Mouse (Mus musculus): Measurements from ENCODE around the gene Samd10. TPM values are rescaled to one million over a fixed set of nuclear protein-coding genes. Genes with fewer than 3 reads are reported as not detected.

Samd10 gene
- polyA plus RNA-seq, 1 experiment, result 0.67 TPM

- Histone ChIP-seq H3K4me2 (ENCODE audit: low read depth) (no peak overlapping the region), H3K27me3 (ENCODE audit: control insufficient read depth, insufficient read depth, insufficient read length) (no peaks in the 10 kb centered on the region), H3K36me3 (ENCODE audit: control insufficient read depth, insufficient read depth) (peaks cover 11% of the 10 kb centered on the region), H3K4me3 (no peak overlapping the region), H3K79me2 (ENCODE audit: control insufficient read depth, insufficient read depth) (no peaks in the 10 kb centered on the region), H3ac (ENCODE audit: control insufficient read depth, insufficient read length) (no peak overlapping the region)
- TF ChIP-seq MAX (IDR thresholded peaks at IDR 0.05; ENCODE audit: low read depth) (no peak), SRF (IDR thresholded peaks at IDR 0.05; ENCODE audit: control insufficient read depth, insufficient read length, low read depth) (no peak), POLR2AphosphoS2 (IDR thresholded peaks at IDR 0.05; ENCODE audit: insufficient read length, low read depth) (no peak), MYOD1 (IDR thresholded peaks at IDR 0.05; ENCODE audit: control insufficient read depth in 1 of 3, insufficient read length in 2 of 3, low read depth in 2 of 3) (no peak), TCF12 (IDR thresholded peaks at IDR 0.05; ENCODE audit: insufficient read depth, poor library complexity, severe bottlenecking) (no peak), E2F4 (IDR thresholded peaks at IDR 0.05; ENCODE audit: insufficient read depth) (no peak), TCF3 (IDR thresholded peaks at IDR 0.05; ENCODE audit: insufficient read length, low read depth) (no peak), CEBPB (IDR thresholded peaks at IDR 0.05; ENCODE audit: insufficient read depth, poor library complexity, severe bottlenecking) (no peak), POLR2A (IDR thresholded peaks at IDR 0.05; ENCODE audit: insufficient read length, low read depth) (no peak), REST (IDR thresholded peaks at IDR 0.05; ENCODE audit: insufficient read depth, insufficient read length) (no peak), MYOG (IDR thresholded peaks at IDR 0.05; ENCODE audit: control insufficient read depth in 1 of 3, insufficient read depth in 1 of 3, insufficient read length in 2 of 3, low read depth in 2 of 3) (no peak), USF1 (IDR thresholded peaks at IDR 0.05; ENCODE audit: low read depth) (no peak)
These were observed 9.3 kb downstream of the Samd10 start for GRCm38 (mm10) chr2:181589732-181590105.

GRCm38 (mm10) chr2:181589011-181589731, 9.8 kb downstream of the Samd10 start:
- Histone ChIP-seq H3K4me3 (no peak overlapping the region), H3K36me3 (ENCODE audit: control insufficient read depth, insufficient read depth) (peaks cover 12% of the 10 kb centered on the region), H3K27me3 (ENCODE audit: control insufficient read depth, insufficient read depth, insufficient read length) (no peaks in the 10 kb centered on the region), H3K4me2 (ENCODE audit: low read depth) (no peak overlapping the region), H3K79me2 (ENCODE audit: control insufficient read depth, insufficient read depth) (no peaks in the 10 kb centered on the region), H3ac (ENCODE audit: control insufficient read depth, insufficient read length) (no peak overlapping the region)
- TF ChIP-seq MAX (IDR thresholded peaks at IDR 0.05; ENCODE audit: low read depth) (no peak), TCF3 (IDR thresholded peaks at IDR 0.05; ENCODE audit: insufficient read length, low read depth) (no peak)

- H3K36me3 ChIP-seq (ENCODE audit: control insufficient read depth, insufficient read depth), result peaks cover 12% of the 10 kb centered on the region
- no peak overlapping the region for H3K4me2 ChIP-seq (ENCODE audit: low read depth)
- no peak for TF ChIP-seq MYOD1 (IDR thresholded peaks at IDR 0.05; ENCODE audit: control insufficient read depth in 1 of 3, insufficient read length in 2 of 3, low read depth in 2 of 3)
- no peak for TF ChIP-seq MAX (IDR thresholded peaks at IDR 0.05; ENCODE audit: low read depth)
- TF ChIP-seq USF1 (IDR thresholded peaks at IDR 0.05; ENCODE audit: low read depth), result no peak
- TF ChIP-seq E2F4 (IDR thresholded peaks at IDR 0.05; ENCODE audit: insufficient read depth), result no peak
- no peak for TF ChIP-seq TCF12 (IDR thresholded peaks at IDR 0.05; ENCODE audit: insufficient read depth, poor library complexity, severe bottlenecking)
- no peak for TF ChIP-seq TCF3 (IDR thresholded peaks at IDR 0.05; ENCODE audit: insufficient read length, low read depth)
- no peak for TF ChIP-seq POLR2A (IDR thresholded peaks at IDR 0.05; ENCODE audit: insufficient read length, low read depth)
- TF ChIP-seq REST (IDR thresholded peaks at IDR 0.05; ENCODE audit: insufficient read depth, insufficient read length), result no peak
- no peak for TF ChIP-seq MYOG (IDR thresholded peaks at IDR 0.05; ENCODE audit: control insufficient read depth in 1 of 3, insufficient read depth in 1 of 3, insufficient read length in 2 of 3, low read depth in 2 of 3)
- no peak for TF ChIP-seq SRF (IDR thresholded peaks at IDR 0.05; ENCODE audit: control insufficient read depth, insufficient read length, low read depth)
- TF ChIP-seq CEBPB (IDR thresholded peaks at IDR 0.05; ENCODE audit: insufficient read depth, poor library complexity, severe bottlenecking), result no peak
- TF ChIP-seq POLR2AphosphoS2 (IDR thresholded peaks at IDR 0.05; ENCODE audit: insufficient read length, low read depth), result no peak
- H3ac ChIP-seq (ENCODE audit: control insufficient read depth, insufficient read length), result no peak overlapping the region
- H3K4me3 ChIP-seq, result no peak overlapping the region
- H3K27me3 ChIP-seq (ENCODE audit: control insufficient read depth, insufficient read depth, insufficient read length), result no peaks in the 10 kb centered on the region
- H3K79me2 ChIP-seq (ENCODE audit: control insufficient read depth, insufficient read depth), result no peaks in the 10 kb centered on the region
These were observed 10.7 kb downstream of the Samd10 start for GRCm38 (mm10) chr2:181588229-181588780.

GRCm38 (mm10) chr2:181587796-181588195, 11.2 kb downstream of the Samd10 start:
- Histone ChIP-seq H3K36me3 (ENCODE audit: control insufficient read depth, insufficient read depth) (peaks cover 12% of the 10 kb centered on the region), H3ac (ENCODE audit: control insufficient read depth, insufficient read length) (no peak overlapping the region), H3K79me2 (ENCODE audit: control insufficient read depth, insufficient read depth) (no peaks in the 10 kb centered on the region), H3K4me2 (ENCODE audit: low read depth) (no peak overlapping the region), H3K27me3 (ENCODE audit: control insufficient read depth, insufficient read depth, insufficient read length) (no peaks in the 10 kb centered on the region), H3K4me3 (no peak overlapping the region)
- TF ChIP-seq SRF (IDR thresholded peaks at IDR 0.05; ENCODE audit: control insufficient read depth, insufficient read length, low read depth), result no peak
- no peak for TF ChIP-seq TCF12 (IDR thresholded peaks at IDR 0.05; ENCODE audit: insufficient read depth, poor library complexity, severe bottlenecking)
- no peak for TF ChIP-seq E2F4 (IDR thresholded peaks at IDR 0.05; ENCODE audit: insufficient read depth)
- TF ChIP-seq REST (IDR thresholded peaks at IDR 0.05; ENCODE audit: insufficient read depth, insufficient read length), result no peak
- no peak for TF ChIP-seq MYOD1 (IDR thresholded peaks at IDR 0.05; ENCODE audit: control insufficient read depth in 1 of 3, insufficient read length in 2 of 3, low read depth in 2 of 3)
- no peak for TF ChIP-seq POLR2AphosphoS2 (IDR thresholded peaks at IDR 0.05; ENCODE audit: insufficient read length, low read depth)
- TF ChIP-seq TCF3 (IDR thresholded peaks at IDR 0.05; ENCODE audit: insufficient read length, low read depth), result no peak
- no peak for TF ChIP-seq USF1 (IDR thresholded peaks at IDR 0.05; ENCODE audit: low read depth)
- TF ChIP-seq CEBPB (IDR thresholded peaks at IDR 0.05; ENCODE audit: insufficient read depth, poor library complexity, severe bottlenecking), result no peak
- no peak for TF ChIP-seq MAX (IDR thresholded peaks at IDR 0.05; ENCODE audit: low read depth)
- TF ChIP-seq MYOG (IDR thresholded peaks at IDR 0.05; ENCODE audit: control insufficient read depth in 1 of 3, insufficient read depth in 1 of 3, insufficient read length in 2 of 3, low read depth in 2 of 3), result no peak
- no peak for TF ChIP-seq POLR2A (IDR thresholded peaks at IDR 0.05; ENCODE audit: insufficient read length, low read depth)

Measured in myocyte (in vitro differentiated cells).